In genomic region chr10:80350292-80350691, GRCm38 (mm10) we compare ENCODE assay signal across 8 mouse cellular contexts. TPM values are rescaled to one million over a fixed set of nuclear protein-coding genes. Genes with fewer than 3 reads are reported as not detected.
DNase-seq lines count a peak whose midpoint lies in the region; ATAC-seq and TF ChIP-seq lines count a peak whose summit lies in the region.

No protein-coding gene starts in this region.

- WGBS in embryonic facial prominence, embryonic 13.5 days: 2% methylated on average over 7 of the region's 7 CpGs
- 7% methylated on average over 7 of the region's 7 CpGs for WGBS in liver, adult 2 months

- H3K4me3 ChIP-seq in embryonic facial prominence, embryonic 13.5 days: no peak overlapping the region
- H3K4me3 ChIP-seq in liver, adult 2 months (ENCODE audit: insufficient read depth, low read depth, low read length): no peak overlapping the region

- DNase-seq in A20 (ENCODE audit: low read depth, low spot score): peak; percentile 83
- peak; percentile 88 to 91 for DNase-seq in adrenal gland, postnatal 36 days
- peak; percentile 73 to 83 for DNase-seq in heart, adult 9 months (ENCODE audit: low spot score in 2 of 2)
- peak; percentile 73 to 92 for DNase-seq in kidney, adult 8-10 months
- DNase-seq in liver, adult 2 months (ENCODE audit: extremely low read depth, low read depth, low spot score): peak; percentile 59
- DNase-seq in spleen, postnatal 4 days (ENCODE audit: low spot score in 2 of 2): peak; percentile 89 to 98

- H3K27ac ChIP-seq in embryonic facial prominence, embryonic 13.5 days: no peak overlapping the region
- H3K27ac ChIP-seq in liver, adult 2 months (replicated peaks; ENCODE audit: insufficient read depth, low read depth, low read length): no peak overlapping the region

- peaks cover 99% of the 10 kb centered on the region for H3K27me3 ChIP-seq in embryonic facial prominence, embryonic 13.5 days
- no peaks in the 10 kb centered on the region for H3K27me3 ChIP-seq in liver, adult 2 months (ENCODE audit: control insufficient read depth, insufficient read depth, low read length)

- H3K4me1 ChIP-seq in embryonic facial prominence, embryonic 13.5 days: peaks cover 37% of the 10 kb centered on the region
- peaks cover 16% of the 10 kb centered on the region for H3K4me1 ChIP-seq in liver, adult 2 months (ENCODE audit: control insufficient read depth, insufficient read depth, low read length)

- peak; percentile 40; the same call in 1 of the 2 replicates for ATAC-seq in embryonic facial prominence, embryonic 13.5 days (ENCODE audit: insufficient number of reproducible peaks, insufficient read depth, low FRiP score, low TSS enrichment, low read depth)
- peak; percentile 88 for ATAC-seq in monocyte, adult 5-6 weeks (replicated peaks; ENCODE audit: insufficient number of reproducible peaks, low FRiP score, low TSS enrichment, poor library complexity, severe bottlenecking)

- TF ChIP-seq POLR2A in liver, adult 2 months (IDR thresholded peaks at IDR 0.05; ENCODE audit: extremely low read depth, insufficient read depth, low read length): no peak

- no peaks in the 10 kb centered on the region for H3K9me3 ChIP-seq in embryonic facial prominence, embryonic 13.5 days

- H3K79me2 ChIP-seq in liver, adult 2 months (ENCODE audit: control insufficient read depth, insufficient read depth, low read length): no peaks in the 10 kb centered on the region

- H3K4me2 ChIP-seq in embryonic facial prominence, embryonic 13.5 days: no peak overlapping the region

- H3K9ac ChIP-seq in embryonic facial prominence, embryonic 13.5 days: no peak overlapping the region
- H3K9ac ChIP-seq in liver, adult 2 months (ENCODE audit: low read depth, low read length): no peak overlapping the region

- no peaks in the 10 kb centered on the region for H3K36me3 ChIP-seq in embryonic facial prominence, embryonic 13.5 days
- H3K36me3 ChIP-seq in liver, adult 2 months (ENCODE audit: control insufficient read depth, insufficient read depth, low read length): no peaks in the 10 kb centered on the region

- peak; percentile 99 for TF ChIP-seq CTCF in liver, adult 2 months (IDR thresholded peaks at IDR 0.05; ENCODE audit: low read depth, low read length)

RNA-seq across cellular contexts. Expression of gene Adamtsl5, which starts 2.1 kb away (rescaled TPM):
- total RNA-seq in adrenal gland, postnatal 36 days (2021): 1 to 10 TPM; 7.3 to 7.7 TPM
- 3.2 and 4.3 TPM in 2 replicates for polyA plus RNA-seq in embryonic facial prominence, embryonic 13.5 days (2015; fragmentation: Nextera tagmentation; extraction: Ambion mirVana)
- total RNA-seq in liver, adult 2 months (2014; rRNA removed): 0.28 and 0.40 TPM in 2 replicates
- 1.4 and 1.6 TPM in 2 replicates for polyA plus RNA-seq in liver, adult 2 months (2012; rRNA removed)
- 0.10 to 0.43 TPM in 2 of 3 replicates, not detected in the other for total RNA-seq in monocyte, adult 5-6 weeks (2017)

RNA-seq across cellular contexts. Expression of gene Plk5, which starts 6.0 kb away (rescaled TPM):
- under 1 TPM in 1 of 2 experiments, not detected in 1; 0.26 TPM for total RNA-seq in adrenal gland, postnatal 36 days (2021)
- polyA plus RNA-seq in embryonic facial prominence, embryonic 13.5 days (2015; fragmentation: Nextera tagmentation; extraction: Ambion mirVana): 1.8 and 2.6 TPM in 2 replicates
- total RNA-seq in liver, adult 2 months (2014; rRNA removed): 0.60 and 1.4 TPM in 2 replicates
- 3.5 and 6.6 TPM in 2 replicates for polyA plus RNA-seq in liver, adult 2 months (2012; rRNA removed)
- total RNA-seq in monocyte, adult 5-6 weeks (2017): not detected in 3 replicates

RNA-seq across cellular contexts. Expression of gene Reep6, which starts 20.5 kb away (rescaled TPM):
- total RNA-seq in adrenal gland, postnatal 36 days (2021): 10 to 100 TPM; 11.0 to 13.7 TPM
- 6.0 and 6.3 TPM in 2 replicates for polyA plus RNA-seq in embryonic facial prominence, embryonic 13.5 days (2015; fragmentation: Nextera tagmentation; extraction: Ambion mirVana)
- total RNA-seq in liver, adult 2 months (2014; rRNA removed): 112 and 185 TPM in 2 replicates
- 384 and 617 TPM in 2 replicates for polyA plus RNA-seq in liver, adult 2 months (2012; rRNA removed)
- not detected in 3 replicates for total RNA-seq in monocyte, adult 5-6 weeks (2017)

RNA-seq across cellular contexts. Expression of gene Pcsk4, which starts 21.0 kb away (rescaled TPM):
- 1 to 10 TPM; 2.2 to 3.3 TPM for total RNA-seq in adrenal gland, postnatal 36 days (2021)
- 4.4 and 4.9 TPM in 2 replicates for polyA plus RNA-seq in embryonic facial prominence, embryonic 13.5 days (2015; fragmentation: Nextera tagmentation; extraction: Ambion mirVana)
- total RNA-seq in liver, adult 2 months (2014; rRNA removed): 8.8 and 12.5 TPM in 2 replicates
- polyA plus RNA-seq in liver, adult 2 months (2012; rRNA removed): 19.2 and 21.8 TPM in 2 replicates
- total RNA-seq in monocyte, adult 5-6 weeks (2017): 0.57 TPM in 1 of 3 replicates, not detected in the others

RNA-seq across cellular contexts. Expression of gene 2310011J03Rik, which starts 30.0 kb away (rescaled TPM):
- total RNA-seq in adrenal gland, postnatal 36 days (2021): 10 to 100 TPM; 24.6 to 32.0 TPM
- 49.3 and 57.9 TPM in 2 replicates for polyA plus RNA-seq in embryonic facial prominence, embryonic 13.5 days (2015; fragmentation: Nextera tagmentation; extraction: Ambion mirVana)
- total RNA-seq in liver, adult 2 months (2014; rRNA removed): 10.4 and 12.4 TPM in 2 replicates
- 25.4 and 25.5 TPM in 2 replicates for polyA plus RNA-seq in liver, adult 2 months (2012; rRNA removed)
- total RNA-seq in monocyte, adult 5-6 weeks (2017): 23.5 to 28.1 TPM (median 27.6 TPM) in 3 replicates

Comparison
In these comparisons a context has a peak if more than half of its experiments do, and no peak if none do; other contexts are left out.
1. RNA of gene Reep6, which starts 20.5 kb away (total RNA-seq): 112 to 185 TPM in liver, adult 2 months and 11.0 to 13.7 TPM in adrenal gland, postnatal 36 days; not detected in monocyte, adult 5-6 weeks; every median in the first group is over 10 times any median in the second.
2. Peak in every context shown above with its lines, with median percentiles within 50 percentile points of each other: DNase-seq.